Mouse (Mus musculus) thymus, postnatal 14 days (tissue): Measurements from ENCODE around the gene Med25.

Experiments
- DNase-seq: peaks from one replicate; pipeline ENCODE4 v3.0.0; 2021

Med25 gene

DNA sequence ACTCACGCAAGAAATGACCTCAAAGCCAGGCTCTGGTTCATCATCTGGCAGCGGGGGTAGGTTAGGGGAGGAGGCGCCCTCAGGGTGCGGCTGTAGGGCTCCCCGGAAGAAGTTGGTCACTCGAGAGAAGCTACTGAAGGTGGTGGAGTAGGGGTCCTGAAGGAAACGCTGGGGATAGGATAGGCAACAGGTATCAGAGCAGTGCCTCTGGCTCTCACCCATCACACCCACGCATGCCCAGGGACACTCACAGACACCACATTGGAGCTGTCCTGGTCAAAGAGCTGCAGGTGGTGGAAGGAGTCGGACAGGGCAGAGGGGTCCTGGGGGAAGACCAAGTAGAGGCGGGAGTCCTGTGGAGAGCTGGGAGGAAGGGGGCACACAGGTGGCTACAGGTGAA lies 47.5 kb downstream of the Med25 start:
- DNase-seq = no peak

GRCm38 (mm10) chr7:44841825-44842463 lies 50.6 kb downstream of the Med25 start:
- no peak for DNase-seq

GRCm38 (mm10) chr7:44840426-44840825 lies 52.1 kb downstream of the Med25 start:
- no peak for DNase-seq

- peak; percentile 58 for DNase-seq
Observed at GRCm38 (mm10) chr7:44839491-44840191, 52.9 kb downstream of the Med25 start.

DNA sequence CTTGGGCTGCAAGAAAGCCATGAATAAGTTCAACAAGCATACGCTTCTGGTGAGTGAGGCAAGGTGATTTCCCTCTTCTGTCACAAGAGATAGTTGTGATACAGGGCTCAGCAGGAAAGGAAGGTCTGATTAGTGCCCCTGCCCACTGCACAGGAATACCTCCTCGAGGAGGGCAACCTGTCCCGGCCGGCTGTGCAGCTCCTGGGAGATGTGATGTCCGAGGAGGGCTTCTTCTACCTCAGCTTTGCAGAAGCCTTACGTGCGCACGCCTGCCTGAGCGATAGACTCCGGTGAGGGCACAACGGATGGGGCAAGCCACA lies 53.4 kb downstream of the Med25 start:
- DNase-seq = no peak

- no peak for DNase-seq
Observed at GRCm38 (mm10) chr7:44838073-44838472, 54.4 kb downstream of the Med25 start.

GRCm38 (mm10) chr7:44836423-44837053 lies 56.0 kb downstream of the Med25 start:
- DNase-seq = no peak

DNA sequence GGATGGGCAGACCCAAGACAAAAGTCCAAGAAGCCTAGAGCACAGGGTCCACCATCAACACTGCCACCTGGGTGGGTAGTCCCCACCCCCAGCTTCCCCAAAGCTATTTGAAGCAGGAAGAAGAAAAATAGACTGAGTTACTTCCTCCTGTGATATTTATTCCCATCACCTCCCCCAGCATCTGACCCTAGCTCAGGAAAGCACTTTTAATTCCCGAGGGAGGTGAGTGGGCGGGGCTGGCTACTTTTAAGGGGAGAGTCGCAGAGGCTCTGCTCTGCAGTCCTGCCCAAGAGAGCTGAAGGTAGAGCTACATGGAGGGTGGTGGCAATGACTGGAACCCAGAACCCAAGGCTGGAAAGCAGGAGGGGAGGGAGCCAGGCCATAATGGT lies 56.5 kb downstream of the Med25 start:
- DNase-seq = no peak

DNA sequence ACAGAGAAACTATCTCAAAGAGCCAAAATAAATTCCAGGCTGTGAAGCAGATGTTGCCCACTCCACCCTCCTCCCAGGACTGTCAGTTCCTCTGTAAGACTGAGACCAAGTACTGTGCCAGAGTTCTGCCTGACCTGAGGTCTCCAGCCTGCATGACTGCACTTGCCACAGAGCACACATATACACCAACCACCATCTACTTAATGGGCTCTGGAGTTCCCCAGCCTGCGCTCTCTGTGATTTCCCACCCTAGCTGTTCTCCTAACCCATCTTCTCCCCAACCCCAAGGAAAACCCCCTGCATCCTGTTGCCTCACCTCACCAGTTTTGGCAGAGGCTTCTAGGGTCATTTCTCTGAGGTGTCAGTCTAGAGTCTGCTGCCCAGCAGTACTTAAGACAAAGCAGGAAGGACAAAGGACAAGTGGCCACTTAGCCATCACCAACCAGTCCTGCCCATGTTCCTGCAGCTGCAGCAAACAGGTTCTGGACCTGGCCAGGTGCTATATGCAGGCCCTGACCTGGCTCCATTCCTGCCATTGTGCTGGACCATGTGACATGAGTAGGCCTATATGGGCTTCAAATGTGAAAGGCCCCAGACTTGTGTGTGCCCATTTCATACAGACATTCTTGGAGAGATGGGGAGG lies 57.0 kb downstream of the Med25 start:
- no peak for DNase-seq

DNA sequence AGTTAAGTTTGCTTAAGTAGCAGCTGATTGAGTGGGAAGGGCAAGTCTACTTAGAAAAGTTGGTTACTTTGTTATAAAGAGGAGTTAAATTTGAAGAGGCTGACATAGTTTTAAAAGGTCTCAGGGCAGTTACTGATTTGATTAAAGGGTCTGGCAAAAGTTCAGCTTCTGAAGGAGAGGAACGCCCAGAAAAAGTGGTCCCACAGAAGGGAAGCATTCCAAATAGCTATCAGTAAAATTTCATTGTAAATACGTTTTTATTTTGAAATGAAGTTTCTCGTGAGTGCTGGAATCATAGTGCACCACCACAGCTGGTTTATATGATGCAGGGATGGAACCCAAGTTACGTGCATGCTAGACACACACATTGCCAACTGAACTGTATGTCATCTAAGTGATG lies 59.7 kb downstream of the Med25 start:
- DNase-seq = no peak

GRCm38 (mm10) chr7:44828706-44829105 lies 63.8 kb downstream of the Med25 start:
- DNase-seq = no peak

- DNase-seq = no peak
Observed at GRCm38 (mm10) chr7:44826771-44827170, 65.7 kb downstream of the Med25 start.
